Mouse (Mus musculus) stomach, postnatal 0 days (tissue): ENCODE measurements around the gene Cyp1a1.

ENCODE experiments used
- CTCF ChIP-seq: IDR thresholded peaks from 2 replicates; pipeline ENCODE4 v1.5.1; 2016; ENCODE audit warnings: antibody characterized with exemption, low read depth, mild to moderate bottlenecking, moderate library complexity
- EP300 ChIP-seq: optimal IDR thresholded peaks from 2 replicates; pipeline ENCODE3; 2016; ENCODE audit warnings: antibody characterized with exemption

DNA sequence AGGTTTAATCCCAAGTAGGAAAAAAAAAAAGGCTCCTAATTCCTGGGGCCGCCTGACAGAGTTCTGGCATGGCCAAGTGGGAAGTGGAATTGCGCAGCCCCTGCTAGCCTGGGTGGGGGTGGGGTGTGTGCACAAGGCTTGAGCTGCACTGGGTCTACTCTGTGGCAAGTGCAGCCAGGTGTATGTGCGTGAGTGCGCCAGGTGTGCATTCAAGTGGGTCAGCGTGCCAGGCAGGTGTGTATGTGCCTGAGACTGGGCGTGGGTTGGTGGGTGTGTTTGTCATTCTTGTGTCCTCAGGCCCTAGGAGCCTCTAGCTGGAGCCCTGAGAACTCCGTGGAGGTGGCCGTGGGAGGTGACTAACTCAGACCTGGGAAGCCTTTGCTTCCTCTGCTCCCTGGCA lies 21.2 kb upstream of the Cyp1a1 start:
- TF ChIP-seq CTCF (no peak), EP300 (no peak)
